Mouse (Mus musculus): ENCODE data around the gene Rps6kb2.

Gene Rps6kb2

DNA sequence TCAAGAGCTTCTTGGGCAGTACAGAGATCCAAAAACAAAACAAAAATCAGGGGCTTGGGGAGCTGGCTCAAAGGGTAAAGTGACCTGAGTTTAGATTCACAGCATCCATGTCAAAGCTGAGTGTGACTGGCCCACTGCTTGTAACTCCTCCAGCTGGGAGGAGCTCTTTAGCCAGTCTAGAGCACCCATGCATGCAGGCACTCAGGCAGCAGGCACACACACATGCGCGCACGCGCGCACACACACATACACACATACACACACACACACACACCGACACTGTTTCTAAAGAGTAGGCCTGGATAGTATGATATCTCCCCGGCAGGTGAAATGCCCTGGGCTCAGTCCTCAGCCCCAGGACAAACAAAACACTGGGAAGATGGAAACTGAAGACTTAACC lies 46.1 kb downstream of the Rps6kb2 start:
- DNase-seq (ENCODE audit: low read depth) = no peak

- DNase-seq (ENCODE audit: low read depth) = no peak
Measured at GRCm38 (mm10) chr19:4115816-4116215, 47.3 kb downstream of the Rps6kb2 start.

- no peak for DNase-seq (ENCODE audit: low read depth)
Measured at GRCm38 (mm10) chr19:4115144-4115543, 48.0 kb downstream of the Rps6kb2 start.

DNA sequence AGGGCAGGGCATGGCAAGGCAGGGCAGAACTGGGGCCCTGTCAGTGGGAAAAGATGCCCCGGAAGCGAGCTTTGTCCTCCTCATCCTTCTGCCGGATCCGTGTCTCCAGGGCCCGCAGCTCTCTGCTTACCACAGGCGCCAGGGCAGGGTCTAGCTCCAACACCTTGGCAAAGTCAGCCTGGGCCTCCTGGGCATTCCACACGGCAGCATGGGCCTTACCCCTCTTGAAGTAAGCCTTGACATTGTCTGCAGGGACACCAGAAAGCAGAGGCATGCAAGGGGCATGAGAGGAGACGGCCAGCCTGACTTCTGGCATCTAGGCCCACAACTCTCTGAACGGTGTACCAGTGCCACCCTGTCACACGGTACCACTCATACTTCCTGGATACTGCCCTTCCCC lies 48.6 kb downstream of the Rps6kb2 start:
- no peak for DNase-seq (ENCODE audit: low read depth)

- no peak for DNase-seq (ENCODE audit: low read depth)
Measured at GRCm38 (mm10) chr19:4113806-4114230, 49.3 kb downstream of the Rps6kb2 start.

- no peak for DNase-seq (ENCODE audit: low read depth)
Measured at GRCm38 (mm10) chr19:4113186-4113805, 49.9 kb downstream of the Rps6kb2 start.

DNA sequence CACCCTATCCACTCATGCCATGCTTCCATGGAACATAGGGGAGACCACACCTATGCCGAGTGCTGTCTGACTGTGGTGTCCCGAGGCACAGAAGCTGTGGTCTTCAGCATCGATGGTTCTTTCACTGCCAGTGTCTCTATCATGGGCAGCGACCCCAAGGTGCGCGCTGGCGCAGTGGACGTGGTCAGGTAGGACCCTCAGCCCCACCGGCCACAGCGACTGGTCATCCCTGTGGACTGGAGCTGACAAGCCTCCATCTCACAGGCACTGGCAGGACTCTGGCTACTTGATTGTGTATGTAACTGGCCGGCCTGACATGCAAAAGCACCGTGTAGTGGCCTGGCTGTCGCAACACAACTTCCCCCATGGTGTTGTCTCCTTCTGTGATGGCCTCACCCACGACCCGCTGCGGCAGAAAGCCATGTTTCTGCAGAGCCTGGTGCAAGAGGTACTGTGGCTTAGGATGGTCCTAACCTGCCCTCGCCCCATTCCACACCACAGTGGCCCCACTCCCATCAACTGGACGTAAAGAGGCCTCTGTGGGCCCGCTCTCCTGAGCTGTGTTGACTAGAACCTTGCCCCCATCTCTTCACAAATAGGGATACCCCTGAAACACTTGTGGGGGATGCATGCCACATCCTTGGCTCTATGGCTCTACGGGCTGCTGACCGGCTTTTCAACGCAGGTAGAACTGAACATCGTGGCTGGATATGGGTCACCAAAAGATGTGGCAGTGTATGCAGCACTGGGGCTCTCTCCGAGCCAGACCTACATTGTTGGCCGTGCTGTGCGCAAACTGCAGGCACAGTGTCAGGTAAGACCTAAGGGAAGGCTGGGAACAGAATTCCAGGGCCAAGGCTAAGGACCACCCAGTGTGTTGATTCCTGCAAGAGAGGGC lies 50.8 kb downstream of the Rps6kb2 start:
- no peak for DNase-seq (ENCODE audit: low read depth)

DNA sequence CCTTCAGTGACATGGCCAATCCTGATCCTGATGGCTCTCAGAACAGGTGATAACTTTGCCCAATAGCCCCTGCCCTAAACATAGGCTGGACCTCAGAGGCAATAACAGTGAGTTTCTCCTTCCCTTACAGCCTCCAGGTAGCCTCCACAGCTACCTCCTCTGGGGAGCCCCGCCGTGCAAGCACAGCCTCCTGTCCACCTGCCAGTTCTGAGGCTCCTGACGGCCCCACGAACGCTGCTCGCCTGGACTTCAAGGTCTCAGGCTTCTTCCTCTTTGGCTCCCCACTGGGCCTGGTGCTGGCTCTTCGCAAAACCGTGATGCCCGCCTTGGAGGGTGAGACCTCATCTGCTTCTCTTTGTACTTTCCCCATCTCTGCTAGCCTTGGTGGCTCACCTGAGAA lies 54.6 kb downstream of the Rps6kb2 start:
- no peak for DNase-seq (ENCODE audit: low read depth)

DNA sequence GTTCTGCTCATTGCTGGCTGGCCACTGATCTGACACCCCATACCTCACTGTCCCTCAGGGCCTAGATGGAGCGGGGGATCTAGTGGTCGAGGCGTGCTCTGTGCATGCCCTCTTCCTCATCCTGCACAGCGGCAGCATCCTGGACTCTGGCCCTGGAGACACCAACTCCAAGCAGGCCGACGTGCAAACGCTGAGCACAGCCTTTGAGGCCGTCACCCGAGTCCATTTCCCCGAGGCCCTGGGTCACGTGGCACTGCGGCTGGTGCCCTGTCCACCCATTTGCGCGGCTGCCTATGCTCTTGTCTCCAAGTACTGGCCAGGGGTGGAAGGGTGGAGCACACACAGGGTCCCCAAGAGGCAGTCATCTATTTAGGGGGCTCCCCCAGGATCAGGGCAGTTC lies 56.5 kb downstream of the Rps6kb2 start:
- no peak for DNase-seq (ENCODE audit: low read depth)

GRCm38 (mm10) chr19:4104675-4105194 lies 58.4 kb downstream of the Rps6kb2 start:
- no peak for DNase-seq (ENCODE audit: low read depth)
